Mouse (Mus musculus) embryonic facial prominence, embryonic 15.5 days (tissue): ENCODE data around the gene Mapkapk5. TPM values are rescaled to one million over a fixed set of nuclear protein-coding genes. Genes with fewer than 3 reads are reported as not detected.

Experiments used
- ATAC-seq: fragments of 200-750 bp; cut with Nextera tagmentation; 2 replicates; pipeline ENCODE4 v1.8.0; 2017; ENCODE audit warnings: low read depth, moderate TSS enrichment; ENCODE audit not compliant: insufficient number of reproducible peaks, low FRiP score, low TSS enrichment
- H3K27ac ChIP-seq: fragments of 300-500 bp; sonication (generic); replicated peaks from 2 replicates; pipeline ENCODE4 v1.5.1; 2015; ENCODE audit warnings: mild to moderate bottlenecking, inconsistent platforms
- H3K27me3 ChIP-seq: fragments of 300-500 bp; sonication (generic); 2 replicates; pipeline ENCODE4 v1.6.1; 2015; ENCODE audit warnings: inconsistent platforms
- H3K36me3 ChIP-seq: fragments of 300-500 bp; sonication (generic); 2 replicates; pipeline ENCODE4 v1.6.1; 2015; ENCODE audit warnings: mild to moderate bottlenecking, inconsistent platforms
- H3K4me1 ChIP-seq: fragments of 300-500 bp; sonication (generic); 2 replicates; pipeline ENCODE4 v1.6.1; 2015; ENCODE audit warnings: inconsistent platforms
- H3K4me2 ChIP-seq: fragments of 300-500 bp; sonication (generic); replicated peaks from 2 replicates; pipeline ENCODE4 v1.6.1; 2015; ENCODE audit warnings: mild to moderate bottlenecking, inconsistent platforms
- H3K4me3 ChIP-seq: fragments of 300-500 bp; sonication (generic); replicated peaks from 2 replicates; pipeline ENCODE4 v1.5.1; 2015; ENCODE audit warnings: mild to moderate bottlenecking, inconsistent platforms
- H3K9ac ChIP-seq: fragments of 300-500 bp; sonication (generic); 2 replicates; pipeline ENCODE4 v1.6.1; 2015; ENCODE audit warnings: inconsistent platforms
- H3K9me3 ChIP-seq: fragments of 300-500 bp; sonication (generic); replicated peaks from 2 replicates; pipeline ENCODE4 v1.6.1; 2016; ENCODE audit warnings: inconsistent platforms
- WGBS: fragments of 180-500 bp; shearing (Covaris S2); methylation state at CpG from one replicate; pipeline ENCODE4 v1.1.7; 2015; 5-methylcytosine and 5-hydroxymethylcytosine counted together
- polyA plus RNA-seq: library from polyadenylated mRNA; unstranded; fragments of >200 nt; fragmentation: Nextera tagmentation; extraction: Ambion mirVana; gene quantifications from 2 replicates; pipeline ENCODE4 v1.2.1, GENCODE M21; 2015

Mapkapk5 gene
- polyA plus RNA-seq, 1 experiment from 2014 or later, result 52.0 TPM

DNA sequence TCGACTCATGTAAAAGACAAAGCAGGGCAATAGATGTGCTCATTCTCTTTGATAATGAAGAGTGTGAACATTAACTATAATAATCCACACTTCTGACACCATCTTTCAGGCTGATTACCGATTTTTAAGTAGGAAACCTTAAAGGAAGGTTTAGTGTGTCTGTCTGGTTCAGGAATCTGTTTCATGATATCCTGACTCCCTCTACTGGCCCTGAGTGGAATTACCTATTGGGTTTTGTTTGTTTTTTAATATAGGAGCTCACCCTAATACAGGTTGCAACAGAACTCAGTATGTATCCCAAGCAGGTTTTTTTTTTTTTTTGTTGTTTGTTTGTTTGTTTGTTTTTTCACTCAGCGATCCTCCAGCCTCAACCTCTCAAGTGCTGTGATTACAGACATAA is 68.0 kb downstream of the Mapkapk5 start:
- no peaks in the 10 kb centered on the region for H3K36me3 ChIP-seq
- no peak overlapping the region for H3K9ac ChIP-seq
- no peaks in the 10 kb centered on the region for H3K9me3 ChIP-seq
- 31% methylated on average over 3 of the region's 3 CpGs for WGBS
- no peaks in the 10 kb centered on the region for H3K4me1 ChIP-seq
- no peak overlapping the region for H3K4me3 ChIP-seq
- H3K4me2 ChIP-seq, result no peak overlapping the region
- ATAC-seq, result no peak
- H3K27me3 ChIP-seq, result no peaks in the 10 kb centered on the region
- no peak overlapping the region for H3K27ac ChIP-seq

DNA sequence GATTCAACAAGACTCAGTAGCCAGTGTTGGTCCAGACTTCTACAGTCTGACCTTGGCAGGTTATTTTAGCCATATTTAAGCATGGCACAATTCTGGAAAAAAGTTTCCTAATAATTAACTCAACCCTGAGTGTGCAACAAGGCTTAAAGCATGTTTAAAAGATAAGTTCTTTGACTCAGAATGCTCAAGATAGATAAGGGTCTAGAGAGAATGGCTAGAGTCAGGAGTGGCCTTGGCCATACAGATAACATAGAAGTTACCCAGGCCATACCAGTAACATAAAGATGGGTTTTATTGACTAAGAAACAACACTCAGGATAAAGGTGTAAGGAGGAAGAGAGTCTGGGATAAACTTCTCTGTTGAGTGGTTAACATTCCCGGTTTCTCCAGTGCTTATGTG is 69.7 kb downstream of the Mapkapk5 start:
- ATAC-seq, result no peak
- no peak overlapping the region for H3K4me2 ChIP-seq
- no peaks in the 10 kb centered on the region for H3K27me3 ChIP-seq
- H3K9ac ChIP-seq, result no peak overlapping the region
- H3K36me3 ChIP-seq, result no peaks in the 10 kb centered on the region
- WGBS, result 84% methylated on average over 1 of the region's 1 CpGs
- no peak overlapping the region for H3K4me3 ChIP-seq
- no peaks in the 10 kb centered on the region for H3K9me3 ChIP-seq
- H3K4me1 ChIP-seq, result no peaks in the 10 kb centered on the region
- no peak overlapping the region for H3K27ac ChIP-seq

Other genes with a start within 250 kb of the Mapkapk5 start
- gene Trafd1, start 160.3 kb downstream of the Mapkapk5 start, polyA plus RNA-seq, result 81.8 and 93.6 TPM in 2 replicates
- 39.4 and 40.6 TPM in 2 replicates for gene Naa25, start 148.0 kb downstream of the Mapkapk5 start, polyA plus RNA-seq
- 2.3 and 2.9 TPM in 2 replicates for gene Tmem116, start 94.0 kb downstream of the Mapkapk5 start, polyA plus RNA-seq
- gene Erp29, start 93.4 kb downstream of the Mapkapk5 start, polyA plus RNA-seq, result 175 and 195 TPM in 2 replicates
- gene Adam1b, start 42.5 kb downstream of the Mapkapk5 start, polyA plus RNA-seq, result not detected in 2 replicates
- 1.4 and 1.9 TPM in 2 replicates for gene Adam1a, start 423 bp downstream of the Mapkapk5 start, polyA plus RNA-seq
- 0.58 TPM in 1 of 2 replicates, not detected in the other for gene Gm42878, start 423 bp downstream of the Mapkapk5 start, polyA plus RNA-seq
- gene Aldh2, start 47.9 kb upstream of the Mapkapk5 start, polyA plus RNA-seq, result 212 and 219 TPM in 2 replicates
- gene Acad12, start 73.0 kb upstream of the Mapkapk5 start, polyA plus RNA-seq, result 2.0 and 2.4 TPM in 2 replicates
- 2.8 and 3.4 TPM in 2 replicates for gene Acad10, start 114.6 kb upstream of the Mapkapk5 start, polyA plus RNA-seq
- gene Brap, start 114.7 kb upstream of the Mapkapk5 start, polyA plus RNA-seq, result 47.4 and 50.2 TPM in 2 replicates
- gene Atxn2, start 165.4 kb upstream of the Mapkapk5 start, polyA plus RNA-seq, result 60.5 and 65.2 TPM in 2 replicates